Mouse (Mus musculus) stomach, postnatal 0 days (tissue): ENCODE results near the gene Zcchc24. TPM values are rescaled to one million over a fixed set of nuclear protein-coding genes. Genes with fewer than 3 reads are reported as not detected.
A peak's percentile ranks its signal among the peaks of the same experiment; 100 is the strongest.
"Not testable (repeated sequence)": the region's sequence is repeated elsewhere in the genome, so short reads cannot be mapped to it uniquely, and the experiment has no call there.

Experiments used
- ATAC-seq: fragments of 200-750 bp; cut with Nextera tagmentation; 2 replicates; pipeline ENCODE4 v1.8.0; 2017; ENCODE audit not compliant: low FRiP score, low TSS enrichment
- DNase-seq: peaks from one replicate; pipeline ENCODE4 v3.0.0-alpha.2; 2016; ENCODE audit warnings: low spot score
- H3K27ac ChIP-seq: fragments of 300-500 bp; sonication (generic); replicated peaks from 2 replicates; pipeline ENCODE4 v1.5.1; 2014; ENCODE audit warnings: mild to moderate bottlenecking, control low read depth
- H3K27me3 ChIP-seq: fragments of 300-500 bp; sonication (generic); 2 replicates; pipeline ENCODE4 v1.6.1; 2014; ENCODE audit warnings: low read length; ENCODE audit not compliant: control insufficient read depth, insufficient read depth
- H3K36me3 ChIP-seq: fragments of 300-500 bp; sonication (generic); 2 replicates; pipeline ENCODE4 v1.6.1; 2014; ENCODE audit warnings: low read length, mixed read lengths; ENCODE audit not compliant: control insufficient read depth, insufficient read depth
- H3K4me1 ChIP-seq: fragments of 300-500 bp; sonication (generic); replicated peaks from 2 replicates; pipeline ENCODE4 v1.6.1; 2014; ENCODE audit warnings: antibody characterized with exemption; ENCODE audit not compliant: control insufficient read depth, insufficient read depth
- H3K4me2 ChIP-seq: fragments of 300-500 bp; sonication (generic); replicated peaks from 2 replicates; pipeline ENCODE4 v1.6.1; 2014; ENCODE audit warnings: low read depth, mild to moderate bottlenecking, control low read depth, moderate library complexity
- H3K4me3 ChIP-seq: fragments of 300-500 bp; sonication (generic); 2 replicates; pipeline ENCODE4 v1.5.1; 2014; ENCODE audit warnings: low read depth, low read length, control low read depth
- H3K9ac ChIP-seq: fragments of 300-500 bp; sonication (generic); 2 replicates; pipeline ENCODE4 v1.6.1; 2014; ENCODE audit warnings: mild to moderate bottlenecking, low read length, control low read depth, mixed read lengths
- H3K9me3 ChIP-seq: fragments of 300-500 bp; sonication (generic); 2 replicates; pipeline ENCODE4 v1.6.1; 2016; ENCODE audit warnings: low read length; ENCODE audit not compliant: control insufficient read depth
- CTCF ChIP-seq: IDR thresholded peaks from 2 replicates; pipeline ENCODE4 v1.5.1; 2016; ENCODE audit warnings: antibody characterized with exemption, low read depth, mild to moderate bottlenecking, moderate library complexity
- EP300 ChIP-seq: optimal IDR thresholded peaks from 2 replicates; pipeline ENCODE3; 2016; ENCODE audit warnings: antibody characterized with exemption
- WGBS: fragments of 180-500 bp; shearing (Covaris S2); extraction: QIAGEN DNeasy Blood & Tissue Kit; methylation state at CpG from one replicate; pipeline ENCODE4 v1.1.7; 2014; 5-methylcytosine and 5-hydroxymethylcytosine counted together
- polyA plus RNA-seq: library from polyadenylated mRNA; unstranded; fragments of >200 nt; fragmentation: Nextera tagmentation; extraction: Ambion mirVana; gene quantifications from 2 replicates; pipeline ENCODE4 v1.2.1, GENCODE M21; 2015

Zcchc24 gene
- polyA plus RNA-seq = 11.3 and 11.9 TPM in 2 replicates

DNA sequence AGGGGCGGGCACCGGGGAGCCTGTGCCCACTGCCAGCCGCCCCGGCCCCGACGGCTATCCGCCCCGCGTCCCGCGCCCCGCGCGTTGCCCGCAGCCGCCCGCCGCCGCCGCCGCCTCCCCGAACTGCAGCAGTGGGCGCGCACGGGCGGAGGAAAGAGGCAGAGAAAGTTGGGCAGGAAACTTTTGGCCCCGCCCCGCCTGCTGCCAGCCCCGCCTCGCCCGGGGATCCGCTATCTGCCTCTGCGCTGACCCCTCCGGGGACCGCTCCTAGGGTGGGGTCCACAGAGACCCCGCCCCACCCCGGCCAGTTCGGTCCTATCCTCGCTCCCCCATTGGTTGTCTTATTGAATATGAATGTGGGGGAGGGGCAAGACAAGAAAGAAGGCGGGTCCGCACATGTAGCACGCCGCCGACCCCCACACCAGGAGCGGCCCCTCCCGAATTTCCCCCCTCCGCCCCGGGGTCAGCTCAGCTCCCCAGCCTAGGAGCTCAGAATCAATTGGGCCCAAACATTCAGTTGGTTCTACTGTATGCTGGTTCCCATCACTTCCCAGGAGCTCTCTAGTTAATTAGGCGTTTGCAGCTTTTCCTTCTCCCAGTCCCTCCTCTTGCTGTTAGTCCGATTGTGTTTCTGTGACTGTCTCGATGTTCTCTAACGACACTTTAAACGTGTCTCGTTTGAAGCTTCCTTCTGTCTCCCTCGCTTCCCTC, at the start of gene Zcchc24:
Zcchc24 (minus strand) TSS at position 125 of the 711 bp plus-strand sequence.
- Histone ChIP-seq H3K4me2 (peak within 1 kb of the TSS; percentile 86), H3K36me3 (no peaks in the 10 kb centered on the region), H3K9ac (peak within 1 kb of the TSS; percentile 83), H3K27ac (peak within 1 kb of the TSS; percentile 93), H3K4me3 (peak within 1 kb of the TSS; percentile 78), H3K4me1 (peaks cover 7% of the 10 kb centered on the region), H3K27me3 (no peaks in the 10 kb centered on the region), H3K9me3 (no peaks in the 10 kb centered on the region)
- WGBS = 1% methylated on average over 49 of the region's 55 CpGs
- TF ChIP-seq EP300 (no peak), CTCF (no peak)
- ATAC-seq (peak; percentile 92), DNase-seq (peak; percentile 86)

DNA sequence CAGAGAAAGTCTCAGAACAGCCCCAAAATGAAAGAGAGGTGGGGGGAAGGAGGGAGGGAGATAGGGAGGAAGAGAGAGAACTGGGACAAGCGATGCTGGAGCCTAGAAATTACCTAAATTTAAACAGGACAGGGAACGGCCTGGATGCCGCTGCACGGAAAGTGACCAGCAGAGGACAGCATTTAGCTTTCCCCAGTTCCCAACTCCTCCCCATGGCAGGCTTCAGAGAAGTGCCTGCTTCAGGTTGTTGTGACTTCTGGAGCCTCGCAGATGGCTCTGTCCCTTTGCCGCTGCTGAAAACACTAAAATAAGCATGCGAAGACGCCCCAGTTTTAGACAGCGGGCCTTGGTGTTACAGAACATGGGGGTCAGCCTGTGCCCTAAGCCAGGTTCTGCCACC, 47.6 kb upstream of the Zcchc24 start:
- 9% methylated on average over 9 of the region's 9 CpGs for WGBS
- no peaks in the 10 kb centered on the region for H3K4me1 ChIP-seq
- no peak overlapping the region for H3K9ac ChIP-seq
- no peak overlapping the region for H3K4me3 ChIP-seq
- H3K36me3 ChIP-seq = no peaks in the 10 kb centered on the region
- TF ChIP-seq EP300 (no peak), CTCF (peak; percentile 99)
- DNase-seq (peak; percentile 80), ATAC-seq (peak; percentile 84)
- H3K9me3 ChIP-seq = no peaks in the 10 kb centered on the region
- no peak overlapping the region for H3K27ac ChIP-seq
- no peaks in the 10 kb centered on the region for H3K27me3 ChIP-seq
- no peak overlapping the region for H3K4me2 ChIP-seq

GRCm38 (mm10) chr14:25814140-25814539, 45.3 kb upstream of the Zcchc24 start:
- no peak overlapping the region for H3K4me2 ChIP-seq
- H3K27me3 ChIP-seq = no peaks in the 10 kb centered on the region
- H3K9ac ChIP-seq = no peak overlapping the region
- no peak overlapping the region for H3K27ac ChIP-seq
- DNase-seq (no peak), ATAC-seq (no peak)
- H3K4me3 ChIP-seq = no peak overlapping the region
- no peaks in the 10 kb centered on the region for H3K36me3 ChIP-seq
- TF ChIP-seq EP300 = no peak
- no peak for TF ChIP-seq CTCF
- no peaks in the 10 kb centered on the region for H3K4me1 ChIP-seq
- no peaks in the 10 kb centered on the region for H3K9me3 ChIP-seq

GRCm38 (mm10) chr14:25811026-25811425, 42.2 kb upstream of the Zcchc24 start:
- not testable (repeated sequence) for ATAC-seq, H3K27ac ChIP-seq, H3K4me2 ChIP-seq, H3K4me3 ChIP-seq, DNase-seq, H3K4me1 ChIP-seq, H3K36me3 ChIP-seq, H3K27me3 ChIP-seq, H3K9me3 ChIP-seq, H3K9ac ChIP-seq
- WGBS = 61% methylated on average over 1 of the region's 1 CpGs

GRCm38 (mm10) chr14:25806561-25806960, 37.7 kb upstream of the Zcchc24 start:
- ATAC-seq (no peak), DNase-seq (no peak)
- H3K4me1 ChIP-seq = no peaks in the 10 kb centered on the region
- no peaks in the 10 kb centered on the region for H3K9me3 ChIP-seq
- H3K9ac ChIP-seq = no peak overlapping the region
- H3K4me3 ChIP-seq = no peak overlapping the region
- no peak overlapping the region for H3K4me2 ChIP-seq
- H3K27ac ChIP-seq = no peak overlapping the region
- WGBS = 87% methylated on average over 7 of the region's 7 CpGs
- no peaks in the 10 kb centered on the region for H3K27me3 ChIP-seq
- no peaks in the 10 kb centered on the region for H3K36me3 ChIP-seq
- TF ChIP-seq EP300 (no peak), CTCF (no peak)

DNA sequence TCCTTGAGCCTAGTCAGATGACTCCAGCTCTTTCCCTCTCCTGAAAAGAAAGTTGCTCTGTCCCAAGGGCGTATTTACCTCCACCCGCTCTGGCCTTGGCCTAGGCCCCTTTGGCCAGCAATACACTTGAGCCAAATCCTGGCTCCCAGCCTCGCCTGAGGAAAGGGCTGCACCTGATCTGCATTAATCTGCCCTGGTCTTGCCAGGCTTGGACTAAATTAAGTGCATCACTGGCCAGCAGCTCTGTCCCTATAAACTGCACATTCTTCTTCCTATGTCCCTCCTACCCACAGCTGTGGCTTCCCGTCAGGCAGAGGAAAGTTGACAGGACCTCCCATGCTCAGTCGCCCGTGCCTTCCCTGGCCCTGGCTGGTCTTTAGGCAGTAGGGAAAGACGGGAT, 37.0 kb upstream of the Zcchc24 start:
- Histone ChIP-seq H3K9me3 (no peaks in the 10 kb centered on the region), H3K36me3 (no peaks in the 10 kb centered on the region), H3K4me3 (no peak overlapping the region), H3K27me3 (no peaks in the 10 kb centered on the region), H3K9ac (no peak overlapping the region), H3K4me2 (no peak overlapping the region), H3K4me1 (no peaks in the 10 kb centered on the region), H3K27ac (no peak overlapping the region)
- WGBS = 66% methylated on average over 7 of the region's 7 CpGs
- TF ChIP-seq EP300 (no peak), CTCF (no peak)
- ATAC-seq (no peak), DNase-seq (no peak)
